Mouse (Mus musculus): ENCODE measurements at regions not wholly inside any gene's neighbourhood (a gene's known extent, or its start where the extent isn't known, plus 50 kb on each side); places are given as distances from the start of the nearest gene placed in this dataset.

- no peak for DNase-seq
Measured at GRCm38 (mm10) chr5:41994307-41994706, 73.5 kb upstream of the Gm16223 start.

- DNase-seq, result no peak
Measured at GRCm38 (mm10) chr5:41983556-41983955, 84.2 kb upstream of the Gm16223 start.

- DNase-seq, result no peak
Measured at GRCm38 (mm10) chr5:41975535-41975934, 92.2 kb upstream of the Gm16223 start.

- DNase-seq, result peak; percentile 46
Measured at GRCm38 (mm10) chr5:41971201-41971600, 96.6 kb upstream of the Gm16223 start.

- DNase-seq, result no peak
Measured at GRCm38 (mm10) chr5:41966958-41967357, 100.8 kb upstream of the Gm16223 start.

- DNase-seq, result peak; percentile 24
Measured at GRCm38 (mm10) chr5:41947114-41947640, 103.1 kb upstream of the Bod1l start.

GRCm38 (mm10) chr5:41943399-41943798, 99.3 kb upstream of the Bod1l start:
- DNase-seq, result no peak

- DNase-seq, result no peak
Measured at GRCm38 (mm10) chr5:41942131-41942530, 98.0 kb upstream of the Bod1l start.

- DNase-seq, result no peak
Measured at GRCm38 (mm10) chr5:41941216-41941615, 97.1 kb upstream of the Bod1l start.

- DNase-seq, result no peak
Measured at GRCm38 (mm10) chr5:41939736-41940135, 95.6 kb upstream of the Bod1l start.

- no peak for DNase-seq
Measured at GRCm38 (mm10) chr5:41910053-41910452, 65.9 kb upstream of the Bod1l start.

GRCm38 (mm10) chr5:41907749-41908148, 63.6 kb upstream of the Bod1l start:
- peak; percentile 49 for DNase-seq

GRCm38 (mm10) chr5:41904512-41904911, 60.4 kb upstream of the Bod1l start:
- peak; percentile 52 for DNase-seq

GRCm38 (mm10) chr5:41899237-41899636, 55.1 kb upstream of the Bod1l start:
- DNase-seq, result no peak

GRCm38 (mm10) chr5:41898748-41899147, 54.6 kb upstream of the Bod1l start:
- DNase-seq, result no peak

Data from adrenal gland, adult 2 months (tissue).